Mouse (Mus musculus) MEL (cell line): ENCODE data around the gene Kdm5b. TPM values are rescaled to one million over a fixed set of nuclear protein-coding genes. Genes with fewer than 3 reads are reported as not detected.
A peak's percentile ranks its signal among the peaks of the same experiment; 100 is the strongest.

ENCODE experiments used
- DNase-seq: peaks from one replicate; pipeline ENCODE4 v3.0.0; 2011; ENCODE audit warnings: low read depth, low spot score
- H3K27ac ChIP-seq: 2 replicates; pipeline ENCODE4 v1.5.1; 2012; ENCODE audit warnings: low read depth, mild to moderate bottlenecking, control low read depth, low read length, moderate library complexity; ENCODE audit not compliant: control insufficient read depth
- H3K27me3 ChIP-seq, 2 experiments: fragments of 150-350 bp in 1 of 2; sonication (generic) in 1 of 2; 2 replicates each; pipeline ENCODE4 v1.6.1; 2012; ENCODE audit warnings: low read length in 2 of 2, mild to moderate bottlenecking in 2 of 2, improper control_type of control experiment in 1 of 2, moderate library complexity in 1 of 2; ENCODE audit not compliant: insufficient read depth in 2 of 2, control insufficient read depth in 1 of 2
- H3K36me3 ChIP-seq, 2 experiments: 2 replicates each; pipeline ENCODE4 v1.6.1; 2012 to 2014; ENCODE audit warnings: low read length in 2 of 2, improper control_type of control experiment in 1 of 2, inconsistent platforms in 1 of 2, mild to moderate bottlenecking in 1 of 2; ENCODE audit not compliant: insufficient read depth in 2 of 2, control insufficient read depth in 1 of 2
- H3K4me1 ChIP-seq, 2 experiments: fragments of 150-350 bp in 1 of 2; sonication (generic) in 1 of 2; 2 replicates each; pipeline ENCODE4 v1.6.1; 2012; ENCODE audit warnings: low read length in 2 of 2, improper control_type of control experiment in 1 of 2, mild to moderate bottlenecking in 1 of 2; ENCODE audit not compliant: insufficient read depth in 2 of 2, control insufficient read depth in 1 of 2
- H3K4me3 ChIP-seq, 2 experiments: fragments of 150-350 bp in 1 of 2; sonication (generic) in 1 of 2; 2 replicates each; pipeline ENCODE4 v1.5.1; 2012; ENCODE audit warnings: low read depth in 2 of 2, low read length in 2 of 2, mild to moderate bottlenecking in 2 of 2, moderate library complexity in 2 of 2, control low read depth in 1 of 2, improper control_type of control experiment in 1 of 2; ENCODE audit not compliant: control insufficient read depth in 1 of 2, insufficient read depth in 1 of 2
- H3K79me2 ChIP-seq: 2 replicates; pipeline ENCODE4 v1.6.1; 2012; ENCODE audit warnings: mild to moderate bottlenecking, low read length, moderate library complexity; ENCODE audit not compliant: control insufficient read depth, poor library complexity, insufficient read depth
- H3K9ac ChIP-seq: 2 replicates; pipeline ENCODE4 v1.6.1; 2012; ENCODE audit warnings: low read depth, mild to moderate bottlenecking, control low read depth, low read length, moderate library complexity; ENCODE audit not compliant: control insufficient read depth, poor library complexity, severe bottlenecking
- H3K9me3 ChIP-seq: fragments of 150-350 bp; sonication (generic); replicated peaks from 2 replicates; pipeline ENCODE4 v1.6.1; 2012; ENCODE audit warnings: mild to moderate bottlenecking, low read length, improper control_type of control experiment, moderate library complexity; ENCODE audit not compliant: insufficient read depth
- CHD1 ChIP-seq: IDR thresholded peaks from 2 replicates; pipeline ENCODE4 v1.6.1; 2012; ENCODE audit warnings: low read depth, mild to moderate bottlenecking, inconsistent platforms, low read length, improper control_type of control experiment
- CHD2 ChIP-seq: IDR thresholded peaks from 2 replicates; pipeline ENCODE4 v1.6.1; 2011; ENCODE audit warnings: low read length, improper control_type of control experiment
- CTCF ChIP-seq, 3 experiments: IDR thresholded peaks in 2 of 3; conservative IDR thresholded peaks in 1 of 3; 2 replicates each; pipeline ENCODE4 v1.5.1; 2011 to 2012; ENCODE audit warnings: low read length in 3 of 3, low read depth in 2 of 3, mild to moderate bottlenecking in 2 of 3, improper control_type of control experiment in 1 of 3, inconsistent platforms in 1 of 3, mixed read lengths in 1 of 3, moderate library complexity in 1 of 3; ENCODE audit not compliant: control insufficient read depth in 1 of 3, insufficient read depth in 1 of 3, poor library complexity in 1 of 3, severe bottlenecking in 1 of 3
- E2F4 ChIP-seq: IDR thresholded peaks from 2 replicates; pipeline ENCODE4 v1.6.1; 2011; ENCODE audit warnings: low read depth, low read length, improper control_type of control experiment, borderline replicate concordance
- ELF1 ChIP-seq: IDR thresholded peaks from 2 replicates; pipeline ENCODE4 v1.6.1; 2014; ENCODE audit warnings: low read depth, mild to moderate bottlenecking, inconsistent platforms, low read length, improper control_type of control experiment, moderate library complexity
- EP300 ChIP-seq, 2 experiments: IDR thresholded peaks; 2 replicates each; pipeline ENCODE4 v1.6.1; 2011; ENCODE audit warnings: improper control_type of control experiment in 2 of 2, low read length in 2 of 2, low read depth in 1 of 2, mild to moderate bottlenecking in 1 of 2
- ETS1 ChIP-seq: IDR thresholded peaks from 2 replicates; pipeline ENCODE4 v1.6.1; 2012; ENCODE audit warnings: low read depth, mild to moderate bottlenecking, inconsistent platforms, low read length, improper control_type of control experiment, moderate library complexity
- GABPA ChIP-seq: IDR thresholded peaks from 2 replicates; pipeline ENCODE4 v1.6.1; 2012; ENCODE audit warnings: low read depth, mild to moderate bottlenecking, inconsistent platforms, low read length, improper control_type of control experiment, moderate library complexity
- GATA1 ChIP-seq: IDR thresholded peaks from 2 replicates; pipeline ENCODE4 v1.6.1; 2011; ENCODE audit warnings: low read depth, low read length, improper control_type of control experiment
- HCFC1 ChIP-seq: IDR thresholded peaks from 2 replicates; pipeline ENCODE4 v1.6.1; 2012; ENCODE audit warnings: low read depth, mild to moderate bottlenecking, inconsistent platforms, low read length, improper control_type of control experiment, moderate library complexity
- JUND ChIP-seq: IDR thresholded peaks from 2 replicates; pipeline ENCODE4 v1.6.1; 2011; ENCODE audit warnings: low read depth, mild to moderate bottlenecking, improper control_type of control experiment, low read length
- KAT2A ChIP-seq: conservative IDR thresholded peaks from 2 replicates; pipeline ENCODE4 v1.6.1; 2012; ENCODE audit warnings: low read depth, low read length, improper control_type of control experiment, inconsistent platforms
- MAFK ChIP-seq: IDR thresholded peaks from 2 replicates; pipeline ENCODE4 v1.6.1; 2011; ENCODE audit warnings: low read depth, mild to moderate bottlenecking, low read length, improper control_type of control experiment, borderline replicate concordance
- MAX ChIP-seq: IDR thresholded peaks from 2 replicates; pipeline ENCODE4 v1.6.1; 2011; ENCODE audit warnings: low read length, improper control_type of control experiment
- MAZ ChIP-seq: IDR thresholded peaks from 2 replicates; pipeline ENCODE4 v1.6.1; 2012; ENCODE audit warnings: low read depth, mild to moderate bottlenecking, inconsistent platforms, low read length, improper control_type of control experiment
- MEF2A ChIP-seq: IDR thresholded peaks from 2 replicates; pipeline ENCODE4 v1.6.1; 2014; ENCODE audit warnings: low read depth, mild to moderate bottlenecking, inconsistent platforms, low read length, improper control_type of control experiment; ENCODE audit not compliant: poor library complexity, insufficient replicate concordance, severe bottlenecking; ENCODE audit errors: extremely low read depth
- MXI1 ChIP-seq: IDR thresholded peaks from 2 replicates; pipeline ENCODE4 v1.6.1; 2011; ENCODE audit warnings: mild to moderate bottlenecking, low read depth, low read length, improper control_type of control experiment
- MYB ChIP-seq: IDR thresholded peaks from 2 replicates; pipeline ENCODE4 v1.6.1; 2011; ENCODE audit warnings: mild to moderate bottlenecking, low read depth, low read length, improper control_type of control experiment
- MYC ChIP-seq: IDR thresholded peaks from 2 replicates; pipeline ENCODE4 v1.6.1; 2011; ENCODE audit warnings: low read depth, mild to moderate bottlenecking, low read length, improper control_type of control experiment, moderate library complexity
- NELFE ChIP-seq: IDR thresholded peaks from 2 replicates; pipeline ENCODE4 v1.6.1; 2011; ENCODE audit warnings: low read depth, low read length, improper control_type of control experiment
- NRF1 ChIP-seq: IDR thresholded peaks from 2 replicates; pipeline ENCODE4 v1.6.1; 2014; ENCODE audit warnings: low read depth, mild to moderate bottlenecking, inconsistent platforms, low read length, improper control_type of control experiment, moderate library complexity; ENCODE audit not compliant: poor library complexity, insufficient read depth, severe bottlenecking
- POLR2A ChIP-seq, 2 experiments: IDR thresholded peaks; 2 replicates each; pipeline ENCODE4 v1.6.1; 2011 to 2012; ENCODE audit warnings: low read length in 2 of 2, mild to moderate bottlenecking in 2 of 2, control low read depth in 1 of 2, improper control_type of control experiment in 1 of 2, low read depth in 1 of 2, moderate library complexity in 1 of 2; ENCODE audit not compliant: control insufficient read depth in 1 of 2, insufficient read depth in 1 of 2, poor library complexity in 1 of 2
- POLR2AphosphoS2 ChIP-seq: IDR thresholded peaks from 2 replicates; pipeline ENCODE4 v1.6.1; 2011; ENCODE audit warnings: low read length, improper control_type of control experiment
- POLR2AphosphoS5 ChIP-seq: IDR thresholded peaks from 2 replicates; pipeline ENCODE4 v1.6.1; 2012; ENCODE audit warnings: low read depth, borderline replicate concordance, mild to moderate bottlenecking, inconsistent platforms, low read length, moderate library complexity, mixed read lengths
- RAD21 ChIP-seq: IDR thresholded peaks from 2 replicates; pipeline ENCODE4 v1.6.1; 2011; ENCODE audit warnings: mild to moderate bottlenecking, low read depth, low read length, improper control_type of control experiment
- RCOR1 ChIP-seq: IDR thresholded peaks from 2 replicates; pipeline ENCODE4 v1.6.1; 2012; ENCODE audit warnings: low read depth, mild to moderate bottlenecking, inconsistent platforms, low read length, improper control_type of control experiment
- SIN3A ChIP-seq: IDR thresholded peaks from 2 replicates; pipeline ENCODE4 v1.6.1; 2012; ENCODE audit warnings: low read length, improper control_type of control experiment, inconsistent platforms
- SMC3 ChIP-seq: IDR thresholded peaks from 2 replicates; pipeline ENCODE4 v1.6.1; 2011; ENCODE audit warnings: low read depth, low read length, improper control_type of control experiment
- TAL1 ChIP-seq: IDR thresholded peaks from 2 replicates; pipeline ENCODE4 v1.6.1; 2012; ENCODE audit warnings: mild to moderate bottlenecking, inconsistent platforms, low read length, moderate library complexity, mixed read lengths
- TBP ChIP-seq: IDR thresholded peaks from 2 replicates; pipeline ENCODE4 v1.8.0; 2011; ENCODE audit warnings: low read depth, low read length, improper control_type of control experiment
- TCF12 ChIP-seq: IDR thresholded peaks from 2 replicates; pipeline ENCODE4 v1.6.1; 2014; ENCODE audit warnings: low read depth, mild to moderate bottlenecking, inconsistent platforms, low read length, improper control_type of control experiment, moderate library complexity
- UBTF ChIP-seq: IDR thresholded peaks from 2 replicates; pipeline ENCODE4 v1.6.1; 2012; ENCODE audit warnings: low read depth, mild to moderate bottlenecking, inconsistent platforms, low read length, improper control_type of control experiment, moderate library complexity, borderline replicate concordance; ENCODE audit not compliant: insufficient read depth
- USF1 ChIP-seq: IDR thresholded peaks from 2 replicates; pipeline ENCODE4 v1.6.1; 2014; ENCODE audit warnings: low read depth, mild to moderate bottlenecking, inconsistent platforms, low read length, improper control_type of control experiment, moderate library complexity
- USF2 ChIP-seq, 2 experiments: IDR thresholded peaks; 2 replicates each; pipeline ENCODE4 v1.6.1; 2011 to 2012; ENCODE audit warnings: improper control_type of control experiment in 2 of 2, low read length in 2 of 2, borderline replicate concordance in 1 of 2, inconsistent platforms in 1 of 2, low read depth in 1 of 2, mild to moderate bottlenecking in 1 of 2; ENCODE audit not compliant: insufficient read depth in 1 of 2
- ZKSCAN1 ChIP-seq: IDR thresholded peaks from 2 replicates; pipeline ENCODE4 v1.6.1; 2012; ENCODE audit warnings: low read depth, mild to moderate bottlenecking, inconsistent platforms, low read length, improper control_type of control experiment, moderate library complexity
- ZMIZ1 ChIP-seq: IDR thresholded peaks from 2 replicates; pipeline ENCODE4 v1.6.1; 2012; ENCODE audit warnings: low read depth, mild to moderate bottlenecking, inconsistent platforms, low read length, improper control_type of control experiment, moderate library complexity
- ZNF384 ChIP-seq: IDR thresholded peaks from 2 replicates; pipeline ENCODE4 v1.6.1; 2012; ENCODE audit warnings: low read depth, mild to moderate bottlenecking, inconsistent platforms, low read length, improper control_type of control experiment
- polyA plus RNA-seq, 2 experiments: library from polyadenylated mRNA; stranded (reverse) in 1 of 2; unstranded in 1 of 2; fragments of >175 nt in 1 of 2; fragments of >200 nt in 1 of 2; gene quantifications; 2 replicates each; pipeline versions ENCODE4 v1.2.1 to v1.2.4; 2012; ENCODE audit warnings: low replicate concordance in 2 of 2, low read depth in 1 of 2; ENCODE audit not compliant: insufficient read length in 2 of 2, insufficient read depth in 1 of 2, missing spikeins in 1 of 2
- total RNA-seq: library from RNA; depleted of rRNA; stranded (reverse); fragments of 300-350 nt; gene quantifications from 2 replicates; pipeline ENCODE4 v1.2.3, GENCODE M21; 2012

Gene Kdm5b
- total and polyA plus RNA-seq, 3 experiments, result 25.5 to 48.6 (median 31.8) TPM

DNA sequence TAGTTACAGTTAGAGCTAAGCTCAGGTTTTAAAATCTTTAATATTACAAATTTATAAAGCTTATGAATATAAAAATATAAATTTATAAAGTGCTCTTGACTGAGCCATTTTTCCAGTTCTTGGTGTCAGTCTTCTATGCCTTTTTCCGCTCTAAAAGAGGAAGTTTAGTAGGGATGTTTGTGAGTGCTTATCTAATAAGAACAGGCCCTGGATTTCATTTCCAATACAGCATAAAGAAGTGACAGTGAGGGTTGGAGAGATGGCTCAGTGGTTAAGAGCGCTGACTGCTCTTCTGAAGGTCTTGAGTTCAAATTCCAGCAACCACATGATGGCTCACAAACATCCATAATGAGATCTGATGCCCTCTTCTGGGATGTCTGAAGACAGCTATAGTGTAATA is 46.4 kb downstream of the Kdm5b start:
- Histone ChIP-seq H3K9ac (no peak overlapping the region), H3K36me3 (peaks cover 28 to 41% of the 10 kb centered on the region in 2 experiments), H3K79me2 (no peaks in the 10 kb centered on the region), H3K4me3 (no peak overlapping the region), H3K27me3 (no peaks in the 10 kb centered on the region), H3K27ac (peak overlapping the region; percentile 82), H3K4me1 (peaks cover 12 to 13% of the 10 kb centered on the region in 2 experiments), H3K9me3 (no peaks in the 10 kb centered on the region)
- peak; percentile 91 for DNase-seq
- TF ChIP-seq SMC3 (peak; percentile 29), MAX (no peak), ELF1 (0 out of 2 replicates have a peak, but pooled peaks have one; percentile 39), NELFE (no peak), ETS1 (peak; percentile 70; the same call in 1 of the 2 replicates), ZMIZ1 (peak; percentile 52; the same call in 1 of the 2 replicates), CHD1 (0 out of 2 replicates have a peak, but pooled peaks have one; percentile 43), E2F4 (no peak), UBTF (no peak), USF2 (IDR thresholded peaks at IDR 0.05; ENCODE audit: borderline replicate concordance in 1 of 2, insufficient read depth in 1 of 2, low read depth in 1 of 2, low read length in 2 of 2) (no peak), MYC (peak; percentile 74; the same call in 1 of the 2 replicates), ZKSCAN1 (no peak; the same call in 1 of the 2 replicates), POLR2AphosphoS2 (peak; percentile 49; the same call in 1 of the 2 replicates), KAT2A (0 out of 2 replicates have a peak, but pooled peaks have one; percentile 18), EP300 (IDR thresholded peaks at IDR 0.05; ENCODE audit: low read depth in 1 of 2, low read length in 2 of 2) (peak; percentile 88 to 91), MAZ (no peak), HCFC1 (0 out of 2 replicates have a peak, but pooled peaks have one; percentile 33), GATA1 (peak; percentile 91), NRF1 (no peak), SIN3A (peak; percentile 83), TAL1 (peak; percentile 88), CTCF (IDR thresholded peaks at IDR 0.05 in 2 of 3, conservative IDR thresholded peaks at IDR 0.05 in 1 of 3; ENCODE audit: control insufficient read depth in 1 of 3, insufficient read depth in 1 of 3, low read depth in 2 of 3, low read length in 3 of 3, poor library complexity in 1 of 3, severe bottlenecking in 1 of 3) (no peak), MEF2A (no peak), RCOR1 (peak; percentile 80), MXI1 (0 out of 2 replicates have a peak, but pooled peaks have one; percentile 19), GABPA (no peak), TCF12 (peak; percentile 88), RAD21 (no peak; the same call in 1 of the 2 replicates), POLR2AphosphoS5 (no peak), JUND (no peak), USF1 (no peak), MAFK (0 out of 2 replicates have a peak, but pooled peaks have one; percentile 54), ZNF384 (no peak), TBP (peak; percentile 97), CHD2 (no peak), MYB (peak; percentile 49; the same call in 1 of the 2 replicates), POLR2A (IDR thresholded peaks at IDR 0.05; ENCODE audit: control insufficient read depth in 1 of 2, insufficient read depth in 1 of 2, low read depth in 1 of 2, low read length in 2 of 2, poor library complexity in 1 of 2) (no peak)
